Mouse (Mus musculus) erythroblast, embryonic 14.5 days (primary cell): Measurements from ENCODE around the gene Phgr1.

Source experiments
- GATA1 ChIP-seq: IDR thresholded peaks from 2 replicates; pipeline ENCODE4 v1.6.1; 2012; ENCODE audit warnings: low read length, inconsistent platforms, mixed read lengths
- TAL1 ChIP-seq: IDR thresholded peaks from 3 replicates; pipeline ENCODE4 v1.6.1; 2012; ENCODE audit warnings: low read length, inconsistent platforms, mixed read lengths

DNA sequence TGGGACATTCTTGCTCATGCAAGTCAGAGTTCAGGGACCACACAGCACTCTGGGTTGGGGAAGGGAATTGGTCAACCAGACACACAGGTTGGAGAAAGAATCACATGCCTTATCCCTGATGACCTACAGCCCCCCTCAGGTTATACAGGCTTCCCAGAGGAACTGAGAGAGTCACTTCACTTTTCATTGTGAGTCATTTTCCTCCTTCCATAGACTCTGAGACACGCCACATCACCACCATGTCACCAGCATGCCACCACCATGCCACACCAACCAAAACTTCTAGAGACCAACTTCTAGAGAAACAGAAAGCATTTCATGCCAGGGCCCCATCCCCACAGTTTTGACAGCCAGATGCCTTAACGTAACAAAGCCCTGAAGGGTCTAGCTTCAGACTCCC is 45.7 kb upstream of the Phgr1 start:
- no peak for TF ChIP-seq TAL1
- no peak for TF ChIP-seq GATA1
